Mouse (Mus musculus): ENCODE data around the gene Keap1.
"Not testable (repeated sequence)": the region's sequence is repeated elsewhere in the genome, so short reads cannot be mapped to it uniquely, and the experiment has no call there.

Keap1 gene

DNA sequence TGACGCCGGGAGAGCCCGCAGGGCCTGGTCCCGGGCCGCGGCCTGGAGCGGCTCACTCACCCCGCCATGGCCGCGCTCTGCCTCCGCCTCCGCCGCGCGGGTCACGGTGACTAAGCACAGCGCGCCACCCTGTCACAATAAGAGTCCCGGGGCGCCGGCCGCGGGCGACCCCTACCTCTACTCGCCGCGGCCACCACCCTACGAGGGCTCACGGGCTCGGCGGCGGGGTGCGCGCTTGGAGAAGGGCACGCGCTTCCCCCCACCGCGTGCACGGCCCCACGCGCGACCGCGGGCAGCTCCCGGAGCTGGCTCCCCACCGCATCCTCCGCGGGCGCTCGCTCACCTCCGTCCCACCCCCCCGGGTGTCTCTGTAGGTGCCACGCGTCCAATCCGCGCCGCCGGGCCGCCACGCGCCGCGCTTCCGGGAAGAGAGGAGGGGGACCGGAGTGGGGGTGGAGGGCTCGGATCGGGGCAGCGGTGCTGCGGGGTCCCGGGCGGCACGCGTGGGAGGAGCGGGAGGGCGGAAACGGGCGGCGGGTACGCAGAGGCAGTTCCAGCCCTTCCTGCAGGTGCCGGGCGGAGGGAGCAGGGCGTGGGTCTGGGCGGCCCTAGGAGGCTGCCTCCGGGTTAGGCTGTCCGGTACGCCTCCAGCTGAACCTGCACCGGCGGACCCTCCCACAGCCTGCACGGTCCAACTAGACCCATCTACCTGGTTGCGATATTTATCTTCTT is at the start of gene Keap1:
Keap1 (minus strand) TSS at position 629 of the 732 bp plus-strand sequence.
- DNase-seq = peak; percentile 88 to 91

DNA sequence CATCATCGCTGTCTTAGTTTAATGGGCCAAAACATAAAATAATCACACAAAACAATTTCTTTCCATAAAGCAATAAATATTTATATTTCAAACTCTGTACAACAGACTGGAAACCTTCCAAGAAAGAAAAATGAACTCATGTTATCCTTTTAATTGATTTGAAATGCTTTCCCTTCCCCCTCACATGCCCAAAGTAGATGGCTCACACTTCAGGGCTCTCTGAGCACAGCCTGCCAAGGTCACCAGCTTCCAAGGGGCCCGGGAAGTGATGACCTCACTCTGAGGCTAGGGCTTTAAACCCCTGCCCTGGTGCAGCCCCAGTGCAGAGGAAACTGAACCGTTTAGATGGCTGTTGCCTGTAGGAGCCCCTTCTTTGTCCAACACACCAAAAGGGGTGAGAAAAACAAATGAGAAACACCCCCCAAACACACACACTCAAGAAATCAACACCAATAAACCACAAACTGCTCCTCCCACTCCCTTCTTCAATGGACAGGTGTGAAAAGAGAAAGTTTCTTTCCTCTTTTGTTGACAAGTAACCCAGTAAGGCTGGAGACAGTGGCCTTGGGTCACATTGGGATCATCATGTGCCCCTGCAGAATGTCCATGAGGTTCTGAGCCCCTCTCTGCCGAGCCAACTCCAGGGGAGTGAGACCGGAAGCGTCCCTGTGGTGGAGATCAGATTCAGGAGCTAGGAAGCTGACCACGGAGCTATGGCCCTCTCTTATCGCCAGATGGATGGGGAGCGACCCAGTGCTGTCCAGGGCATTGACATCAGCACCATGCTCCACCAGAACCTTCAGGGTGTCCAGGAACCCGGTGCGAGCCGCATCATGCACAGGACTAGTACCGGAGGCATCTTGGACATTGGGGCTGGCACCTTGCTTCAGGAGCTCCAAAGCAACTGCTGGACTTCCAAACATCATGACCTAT is 49.5 kb upstream of the Keap1 start:
- peak; percentile 56 to 67 for DNase-seq

DNA sequence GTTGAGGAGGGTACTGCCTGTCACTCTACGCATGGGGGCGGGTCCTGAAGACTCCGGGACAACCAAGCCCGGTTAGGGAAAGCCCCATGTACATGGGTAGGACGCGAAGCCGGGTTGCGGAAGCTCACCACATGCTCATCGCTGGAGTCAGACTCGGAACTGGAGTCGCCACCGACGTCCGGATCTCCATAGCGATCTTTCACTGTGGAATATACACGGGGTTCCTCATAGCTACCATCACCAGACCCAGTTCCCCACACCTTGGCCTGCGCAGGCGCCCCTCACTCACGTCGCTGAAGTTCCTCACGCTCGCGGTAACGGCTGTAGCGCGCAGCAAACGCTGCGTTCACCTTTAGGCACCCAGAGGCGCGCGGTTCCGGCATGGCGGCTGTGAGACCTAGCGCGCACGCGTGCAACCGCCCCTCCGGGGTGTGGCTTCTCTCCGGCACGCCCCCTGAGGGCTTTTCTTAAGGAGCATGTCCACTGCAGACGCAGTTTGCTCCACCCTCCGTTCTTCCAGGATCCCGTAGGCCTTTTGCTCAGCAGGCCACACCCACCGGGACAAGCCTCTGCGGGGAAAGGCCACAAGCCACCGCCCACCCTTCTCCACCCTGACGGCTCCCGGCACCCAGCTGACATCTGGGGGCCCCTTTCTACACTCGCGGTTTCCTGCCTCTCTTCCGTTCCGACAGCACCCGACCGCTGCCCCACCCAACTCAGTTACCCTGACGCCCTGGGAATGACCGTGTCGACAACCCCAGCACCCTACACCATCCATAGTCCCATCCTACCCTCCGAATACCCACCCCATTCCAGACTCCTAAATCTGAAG is 48.6 kb upstream of the Keap1 start, which contains the start of gene Kri1:
Kri1 (minus strand) TSS at position 399 of the 832 bp plus-strand sequence.
- peak; percentile 99 for DNase-seq

DNA sequence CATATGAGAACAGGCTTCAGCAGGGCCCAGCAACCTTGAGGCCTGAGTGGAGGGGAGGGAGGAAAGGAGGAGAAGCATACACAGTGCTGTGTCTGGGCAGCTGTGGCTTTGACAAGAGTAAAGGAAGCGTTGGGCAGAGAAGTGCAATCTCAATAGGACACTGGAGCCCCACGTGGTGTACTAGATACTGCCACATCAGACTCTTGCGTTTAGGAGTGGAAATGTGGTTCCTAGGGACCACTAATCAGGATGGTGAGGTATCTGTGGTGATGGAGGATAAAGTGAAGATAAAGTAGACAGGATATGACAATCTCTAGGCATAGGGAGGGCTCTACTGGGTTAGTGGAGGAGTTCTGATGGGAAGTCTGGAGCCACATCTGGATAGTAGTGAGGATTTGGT is 47.6 kb upstream of the Keap1 start:
- DNase-seq = no peak

DNA sequence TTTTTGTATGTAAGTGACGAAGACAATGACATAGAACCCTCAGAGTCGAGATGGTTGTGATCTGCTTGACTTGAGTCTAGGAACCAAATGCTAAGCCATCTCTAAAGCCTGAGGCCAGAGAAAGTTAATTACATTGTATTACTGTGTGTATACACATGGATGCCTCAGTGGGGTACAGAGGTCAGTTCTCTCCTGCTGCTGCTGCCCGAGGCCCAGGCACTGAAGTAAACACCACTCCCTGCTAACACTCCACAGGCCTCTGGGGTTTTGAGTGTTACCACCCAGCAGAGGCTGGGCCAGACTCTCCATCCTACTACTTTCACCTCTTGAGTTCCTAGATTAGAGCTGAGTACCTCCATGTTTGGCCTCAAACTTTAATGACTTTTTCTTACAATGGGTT is 44.8 kb upstream of the Keap1 start:
- no peak for DNase-seq

DNA sequence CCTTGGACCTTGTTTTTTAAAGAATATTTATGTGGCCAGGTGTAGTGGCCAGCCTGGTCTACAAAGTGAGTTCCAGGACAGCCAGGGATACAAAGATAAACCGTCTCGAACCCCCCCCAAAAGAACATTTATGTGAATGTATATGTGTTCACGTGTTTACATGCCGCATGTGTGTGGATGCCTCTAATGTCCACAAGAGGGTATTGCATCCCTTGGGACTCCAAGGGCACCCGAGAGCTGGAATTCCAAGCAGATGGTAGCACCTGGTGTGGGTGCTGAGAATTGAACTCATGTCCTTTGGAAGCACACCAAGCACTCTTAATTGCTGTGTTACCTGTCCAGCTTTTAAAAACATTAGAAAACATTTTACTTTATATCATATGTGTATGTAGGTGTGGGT is 44.4 kb upstream of the Keap1 start:
- DNase-seq = no peak

- DNase-seq = no peak
Observed at GRCm38 (mm10) chr9:21277776-21278175, 38.6 kb upstream of the Keap1 start.

- DNase-seq = no peak
Observed at GRCm38 (mm10) chr9:21276307-21276706, 37.1 kb upstream of the Keap1 start.

- DNase-seq = no peak
Observed at GRCm38 (mm10) chr9:21275727-21276126, 36.6 kb upstream of the Keap1 start.

DNA sequence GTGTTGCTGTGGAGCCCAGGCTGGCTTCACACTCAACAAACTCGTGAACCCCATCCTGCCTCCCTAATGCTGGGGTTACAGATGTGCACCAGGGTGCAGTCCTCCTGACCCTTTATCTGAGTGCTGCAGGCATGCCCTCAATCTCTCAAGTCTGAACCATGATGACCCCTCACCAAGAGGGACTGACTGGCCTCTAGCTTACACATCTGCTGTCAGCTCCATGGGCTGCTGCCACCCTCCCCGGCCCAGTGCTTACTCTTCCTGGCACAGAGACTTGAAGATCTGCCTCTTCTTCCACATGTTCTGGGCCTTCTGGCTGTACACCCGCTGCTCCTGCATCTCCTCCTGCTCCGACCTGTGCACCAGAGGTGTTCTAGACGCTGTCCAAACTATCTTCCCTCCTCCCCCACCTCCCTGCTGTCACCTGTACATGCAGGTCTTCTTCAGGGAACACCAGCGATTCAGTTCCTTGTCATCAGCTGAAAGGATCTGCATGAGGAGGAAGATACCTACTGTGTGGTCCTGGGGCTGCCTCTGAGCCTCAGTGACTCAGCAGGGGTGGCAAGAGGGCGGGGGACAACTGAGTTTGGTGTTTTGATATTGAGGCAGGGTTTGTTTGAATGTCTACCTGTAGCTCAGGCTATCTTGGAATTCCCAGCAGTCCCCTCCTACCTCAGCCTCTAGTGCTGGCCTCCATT is 36.0 kb upstream of the Keap1 start:
- DNase-seq = no peak

DNA sequence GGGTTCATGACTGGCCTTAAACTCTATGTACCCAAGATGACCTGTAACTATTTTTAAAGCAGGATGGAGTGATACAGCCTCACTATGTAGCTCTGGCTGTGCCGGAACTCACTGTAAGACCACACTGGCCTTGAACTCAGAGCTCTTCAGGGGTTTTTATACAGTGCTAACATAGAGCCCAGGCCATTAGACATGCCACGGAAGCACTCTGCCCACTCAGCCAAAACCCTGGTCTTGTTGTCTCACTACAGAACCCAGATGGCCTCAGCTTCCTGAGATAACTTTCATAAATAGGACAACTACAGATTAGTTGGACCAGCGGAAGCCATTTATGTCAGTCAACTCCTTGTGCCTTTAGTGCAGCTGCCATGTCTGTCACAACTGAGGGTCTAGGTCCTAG is 35.2 kb upstream of the Keap1 start:
- DNase-seq = no peak

GRCm38 (mm10) chr9:21273520-21274228 is 34.5 kb upstream of the Keap1 start:
- DNase-seq = peak in 1 of 2 experiments; percentile 67

GRCm38 (mm10) chr9:21273094-21273493 is 33.9 kb upstream of the Keap1 start:
- no peak for DNase-seq

DNA sequence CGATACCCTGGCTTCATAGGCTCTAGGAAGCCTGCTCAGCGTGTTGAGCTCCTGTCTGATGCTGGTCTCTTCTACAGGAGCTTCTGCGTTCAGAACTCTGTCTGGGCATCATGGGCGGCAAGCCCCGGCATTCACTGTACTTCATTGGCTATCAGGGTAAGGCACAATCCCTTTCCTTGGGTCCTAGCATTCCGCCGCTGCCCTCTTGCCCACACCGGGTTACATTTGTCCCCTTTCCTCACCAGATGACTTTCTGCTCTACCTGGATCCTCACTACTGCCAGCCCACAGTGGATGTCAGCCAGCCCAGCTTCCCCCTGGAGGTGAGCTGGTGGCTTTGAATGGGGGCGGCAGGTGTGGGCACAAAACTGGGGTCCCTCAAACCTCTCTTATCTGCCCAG is 33.2 kb upstream of the Keap1 start:
- DNase-seq = no peak

DNA sequence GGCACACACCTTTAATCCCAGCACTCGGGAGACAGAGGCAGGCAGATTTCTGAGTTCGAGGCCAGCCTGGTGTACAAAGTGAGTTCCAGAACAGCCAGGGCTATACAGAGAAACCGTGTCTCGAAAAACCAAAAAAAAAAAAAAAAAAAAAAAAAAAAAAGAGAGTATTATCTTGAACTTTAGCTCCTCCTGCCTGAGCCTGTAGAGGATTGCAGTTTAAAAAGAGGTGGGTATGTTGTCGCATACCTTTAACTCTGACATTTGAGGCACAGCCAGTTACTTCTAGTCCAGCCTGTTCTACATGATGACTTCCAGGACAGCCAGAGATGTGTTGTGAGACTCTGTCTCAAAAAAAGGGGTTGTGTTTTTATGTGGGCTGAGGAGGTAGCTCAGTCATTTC is 30.4 kb upstream of the Keap1 start:
- DNase-seq = not testable (repeated sequence)

DNA sequence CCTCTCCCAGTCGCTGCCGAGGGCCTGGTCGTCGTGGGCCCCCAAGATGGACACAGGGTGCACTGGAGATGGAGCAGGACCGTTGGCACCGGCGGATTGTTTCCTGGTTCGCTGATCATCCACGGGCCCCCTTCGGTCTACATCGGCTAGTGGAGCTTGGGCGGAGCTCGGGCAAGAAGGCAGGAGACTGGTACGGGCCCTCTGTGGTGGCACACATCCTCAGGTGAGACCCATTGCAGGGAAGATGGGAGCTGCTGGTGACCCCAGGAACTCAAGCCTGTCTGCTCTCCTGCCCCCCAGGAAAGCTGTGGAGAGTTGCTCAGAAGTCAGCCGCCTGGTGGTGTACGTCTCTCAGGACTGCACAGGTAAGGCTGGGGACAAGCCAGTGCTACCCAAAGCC is 29.1 kb upstream of the Keap1 start:
- DNase-seq = no peak

DNA sequence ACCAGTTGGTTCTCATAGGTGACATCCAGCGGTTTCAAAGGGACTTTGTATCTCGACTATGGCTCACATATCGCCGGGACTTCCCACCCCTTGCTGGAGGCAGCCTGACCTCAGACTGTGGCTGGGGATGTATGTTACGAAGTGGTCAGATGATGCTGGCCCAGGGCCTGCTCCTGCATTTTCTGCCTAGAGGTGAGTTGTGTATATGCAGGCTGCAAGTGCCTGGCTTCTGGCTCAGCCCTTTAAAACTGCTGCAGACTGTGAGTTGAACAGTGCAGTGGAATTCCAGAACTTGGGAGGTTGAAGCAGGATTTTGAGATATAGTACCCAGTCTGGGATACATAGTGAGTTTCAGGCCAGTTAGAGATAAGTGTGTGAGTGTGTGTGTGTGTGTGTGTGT is 27.7 kb upstream of the Keap1 start:
- DNase-seq = no peak

GRCm38 (mm10) chr9:21265611-21266010 is 26.4 kb upstream of the Keap1 start:
- no peak for DNase-seq

- peak; percentile 99 for DNase-seq
Observed at GRCm38 (mm10) chr9:21265000-21265561, 25.9 kb upstream of the Keap1 start, which contains the start of gene Atg4d. TSS of gene Atg4d (plus strand) at chr9:21265293.

DNA sequence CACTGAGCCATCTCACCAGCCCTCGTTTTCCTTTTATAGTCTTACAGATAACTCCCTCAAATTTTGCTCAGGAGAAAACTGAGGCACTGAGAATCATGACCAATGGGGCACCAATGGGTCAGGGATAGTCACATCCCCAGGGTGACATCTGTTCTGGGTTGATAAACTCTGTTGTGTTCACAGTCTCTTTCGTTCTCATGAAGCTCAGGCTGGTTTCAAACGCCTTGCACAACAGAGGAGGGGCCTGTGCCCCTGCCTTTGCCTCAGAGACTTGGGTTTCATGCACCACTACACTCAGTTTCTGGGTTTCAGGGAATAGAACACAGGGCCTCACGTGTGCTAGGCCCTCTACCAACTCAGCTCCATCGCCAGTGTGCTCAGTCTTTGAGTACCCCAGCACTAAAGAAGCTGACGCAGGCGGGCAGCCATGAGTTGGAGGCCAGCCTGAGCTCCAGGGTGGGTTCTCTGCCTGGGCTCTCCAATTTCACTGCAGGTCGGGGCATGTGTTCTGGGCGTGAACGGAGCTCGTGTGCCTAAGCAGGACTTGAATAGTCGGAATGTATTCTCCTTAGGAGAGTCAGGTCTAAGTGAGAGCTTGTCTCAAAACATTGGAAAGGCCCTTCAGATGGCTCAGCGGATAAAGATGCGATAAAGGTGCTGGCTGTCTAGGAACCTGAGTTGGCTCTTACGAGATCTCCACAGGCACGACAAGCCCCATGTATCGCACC is 25.3 kb upstream of the Keap1 start:
- no peak for DNase-seq

DNA sequence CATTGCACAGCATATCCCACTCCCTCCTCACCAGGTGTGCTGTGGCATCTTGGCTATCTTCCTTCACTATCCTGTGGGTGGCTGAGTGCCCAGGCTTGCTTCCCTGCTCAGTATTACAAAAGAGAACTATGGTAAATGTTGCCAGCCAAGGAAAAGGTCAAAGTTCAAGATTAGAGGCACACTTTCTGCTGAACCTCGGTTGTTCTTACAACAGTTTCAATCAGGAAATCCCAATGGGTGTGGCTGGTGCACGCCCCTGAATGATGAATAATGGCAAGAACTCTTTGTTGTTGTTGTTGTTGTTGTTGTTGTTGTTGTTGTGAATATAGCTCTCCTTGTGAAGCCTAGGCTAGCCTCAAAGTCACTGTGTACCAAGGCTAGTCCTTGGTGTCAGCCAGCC is 22.7 kb upstream of the Keap1 start:
- DNase-seq = no peak

All from lung, postnatal 4 days (tissue).